Mouse (Mus musculus) limb, embryonic 10.5 days (tissue): ENCODE measurements around the gene Des. TPM values are rescaled to one million over a fixed set of nuclear protein-coding genes. Genes with fewer than 3 reads are reported as not detected.
A peak's percentile ranks its signal among the peaks of the same experiment; 100 is the strongest.

Experiments
- DNase-seq: peaks from one replicate; pipeline ENCODE4 v3.0.0-alpha.2; 2017; ENCODE audit warnings: low spot score
- H3K27ac ChIP-seq: fragments of 300-500 bp; sonication (generic); 2 replicates; pipeline ENCODE4 v1.5.1; 2016; ENCODE audit warnings: mild to moderate bottlenecking
- H3K27me3 ChIP-seq: fragments of 300-500 bp; sonication (generic); 2 replicates; pipeline ENCODE4 v1.6.1; 2016; ENCODE audit warnings: low read depth, mild to moderate bottlenecking; ENCODE audit not compliant: poor library complexity, severe bottlenecking
- H3K36me3 ChIP-seq: fragments of 300-500 bp; sonication (generic); 2 replicates; pipeline ENCODE4 v1.6.1; 2016; ENCODE audit warnings: mild to moderate bottlenecking, moderate library complexity
- H3K4me1 ChIP-seq: fragments of 300-500 bp; sonication (generic); 2 replicates; pipeline ENCODE4 v1.6.1; 2016
- H3K4me3 ChIP-seq: fragments of 300-500 bp; sonication (generic); 2 replicates; pipeline ENCODE4 v1.5.1; 2016; ENCODE audit warnings: mild to moderate bottlenecking, moderate library complexity
- H3K9me3 ChIP-seq: fragments of 300-500 bp; sonication (generic); replicated peaks from 2 replicates; pipeline ENCODE4 v1.6.1; 2016; ENCODE audit warnings: mild to moderate bottlenecking
- WGBS: fragments of 180-500 bp; shearing (Covaris S2); methylation state at CpG from one replicate; pipeline ENCODE4 v1.1.7; 2016; 5-methylcytosine and 5-hydroxymethylcytosine counted together
- polyA plus RNA-seq: library from polyadenylated mRNA; unstranded; fragments of >200 nt; fragmentation: Nextera tagmentation; extraction: Ambion mirVana; gene quantifications from 2 replicates; pipeline ENCODE4 v1.2.1, GENCODE M21; 2016

Gene Des
- polyA plus RNA-seq, 1 experiment from 2014 or later, result 6.2 TPM

GRCm38 (mm10) chr1:75337097-75337496 lies 23.0 kb upstream of the Des start:
- no peak for DNase-seq
- 65% methylated on average over 9 of the region's 9 CpGs for WGBS
- no peak overlapping the region for H3K4me3 ChIP-seq
- no peaks in the 10 kb centered on the region for H3K9me3 ChIP-seq
- H3K36me3 ChIP-seq, result no peaks in the 10 kb centered on the region
- H3K4me1 ChIP-seq, result peaks cover 42% of the 10 kb centered on the region
- peaks cover 26% of the 10 kb centered on the region for H3K27me3 ChIP-seq
- no peak overlapping the region for H3K27ac ChIP-seq

DNA sequence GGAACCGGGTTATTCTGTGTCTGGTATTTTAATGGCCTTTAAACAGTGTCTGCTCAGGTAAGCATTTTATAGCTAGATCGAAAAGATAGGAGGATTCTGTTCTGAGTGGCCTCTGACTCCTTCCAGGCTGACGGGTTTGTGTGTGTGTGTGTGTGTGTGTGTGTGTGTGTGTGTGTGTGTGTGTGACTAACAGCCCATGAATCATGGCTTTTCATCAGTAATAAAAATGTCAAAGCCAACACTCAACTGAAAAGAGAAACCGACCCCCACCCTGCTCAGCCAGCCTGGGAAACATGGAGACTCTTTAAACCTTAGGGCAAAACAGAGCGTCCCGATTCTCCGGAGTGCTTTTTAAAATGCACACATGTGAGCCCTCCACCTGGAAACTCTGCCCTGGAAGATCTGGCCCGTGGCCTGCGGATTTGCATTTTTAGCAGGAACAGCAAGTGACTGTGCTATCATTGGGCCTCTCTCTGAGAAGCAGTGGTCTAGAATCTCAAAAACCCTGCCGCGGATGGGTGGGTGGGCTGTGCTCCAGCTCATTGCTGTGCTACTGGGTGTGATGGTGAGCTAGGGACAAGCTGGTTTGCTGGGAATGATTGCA lies 21.9 kb upstream of the Des start:
- no peaks in the 10 kb centered on the region for H3K9me3 ChIP-seq
- H3K36me3 ChIP-seq, result no peaks in the 10 kb centered on the region
- H3K27ac ChIP-seq, result peak overlapping the region; percentile 76
- WGBS, result 13% methylated on average over 11 of the region's 11 CpGs
- DNase-seq, result peak; percentile 80
- H3K27me3 ChIP-seq, result peaks cover 26% of the 10 kb centered on the region
- peak overlapping the region; percentile 29 for H3K4me3 ChIP-seq
- H3K4me1 ChIP-seq, result peaks cover 49% of the 10 kb centered on the region

- H3K4me3 ChIP-seq, result no peak overlapping the region
- peak overlapping the region; percentile 76 for H3K27ac ChIP-seq
- H3K9me3 ChIP-seq, result no peaks in the 10 kb centered on the region
- WGBS, result 38% methylated on average over 9 of the region's 9 CpGs
- H3K4me1 ChIP-seq, result peaks cover 61% of the 10 kb centered on the region
- H3K27me3 ChIP-seq, result peaks cover 26% of the 10 kb centered on the region
- H3K36me3 ChIP-seq, result no peaks in the 10 kb centered on the region
- no peak for DNase-seq
These were observed 20.8 kb upstream of the Des start for GRCm38 (mm10) chr1:75339337-75339736.

DNA sequence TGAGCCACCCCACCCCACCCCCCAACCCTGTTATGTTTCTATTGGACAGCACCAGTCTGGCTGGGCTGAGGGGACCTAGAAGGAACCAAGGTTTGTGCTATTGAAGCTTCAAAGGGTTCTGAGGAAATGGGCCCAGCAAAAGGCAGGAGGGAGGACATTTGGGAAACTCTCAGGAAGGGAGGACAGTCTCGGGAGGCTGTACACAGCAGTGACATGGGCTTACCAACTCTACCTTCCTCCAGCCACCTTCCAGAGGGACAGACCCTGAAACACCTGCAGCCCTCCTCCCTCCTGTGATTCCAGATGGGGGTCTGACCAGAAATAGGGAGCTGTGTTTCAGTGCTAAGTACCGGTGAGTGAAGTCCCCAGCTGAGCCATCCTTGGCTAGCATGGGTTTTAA lies 19.6 kb upstream of the Des start:
- Histone ChIP-seq H3K4me1 (peaks cover 73% of the 10 kb centered on the region), H3K36me3 (no peaks in the 10 kb centered on the region), H3K27me3 (peaks cover 21% of the 10 kb centered on the region), H3K27ac (no peak overlapping the region), H3K4me3 (no peak overlapping the region), H3K9me3 (no peaks in the 10 kb centered on the region)
- 61% methylated on average over 2 of the region's 2 CpGs for WGBS
- no peak for DNase-seq

DNA sequence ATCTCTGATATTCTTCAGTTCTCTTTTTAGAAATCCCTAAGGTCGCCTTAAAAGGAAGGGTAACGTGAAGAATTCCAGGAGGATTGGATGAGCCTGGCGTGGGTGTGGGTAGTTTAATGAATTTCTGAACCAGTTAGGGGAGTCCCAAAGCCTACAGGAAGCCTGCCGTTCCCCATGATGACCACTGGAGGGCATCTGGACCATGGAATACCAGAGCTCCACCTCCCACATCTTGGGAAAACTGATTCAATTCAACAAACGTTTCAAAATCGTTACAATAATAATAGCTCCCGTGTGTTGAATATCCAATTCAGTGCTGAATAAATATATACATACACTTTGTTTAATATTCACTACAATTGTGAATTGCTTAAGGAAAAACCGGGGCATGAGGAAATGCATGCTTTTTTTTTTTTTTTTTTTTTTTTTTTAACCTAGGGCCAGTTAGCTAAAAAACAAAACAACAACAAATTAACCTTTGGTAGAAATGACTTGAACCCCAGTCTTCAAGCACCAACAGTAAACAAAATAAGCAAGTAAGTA lies 17.2 kb upstream of the Des start:
- H3K4me1 ChIP-seq, result peaks cover 64% of the 10 kb centered on the region
- no peak overlapping the region for H3K4me3 ChIP-seq
- no peak overlapping the region for H3K27ac ChIP-seq
- WGBS, result under 1% methylated on average over 8 of the region's 8 CpGs
- peak; percentile 68 for DNase-seq
- H3K27me3 ChIP-seq, result peaks cover 21% of the 10 kb centered on the region
- H3K9me3 ChIP-seq, result no peaks in the 10 kb centered on the region
- H3K36me3 ChIP-seq, result no peaks in the 10 kb centered on the region

GRCm38 (mm10) chr1:75344291-75345035 lies 15.7 kb upstream of the Des start:
- Histone ChIP-seq H3K36me3 (no peaks in the 10 kb centered on the region), H3K27me3 (peaks cover 15% of the 10 kb centered on the region; the same call in 1 of the 2 replicates), H3K27ac (peak overlapping the region; percentile 87), H3K4me3 (peak overlapping the region; percentile 34), H3K4me1 (peaks cover 57% of the 10 kb centered on the region), H3K9me3 (no peaks in the 10 kb centered on the region)
- DNase-seq, result peak; percentile 72
- 2% methylated on average over 15 of the region's 15 CpGs for WGBS

GRCm38 (mm10) chr1:75345036-75345935 lies 14.8 kb upstream of the Des start:
- Histone ChIP-seq H3K27ac (peak overlapping the region; percentile 87), H3K4me1 (peaks cover 55% of the 10 kb centered on the region), H3K27me3 (peaks cover 10% of the 10 kb centered on the region; the same call in 1 of the 2 replicates), H3K36me3 (no peaks in the 10 kb centered on the region), H3K9me3 (no peaks in the 10 kb centered on the region), H3K4me3 (peak overlapping the region; percentile 34)
- peak; percentile 48 for DNase-seq
- 22% methylated on average over 20 of the region's 20 CpGs for WGBS

- no peak for DNase-seq
- Histone ChIP-seq H3K36me3 (no peaks in the 10 kb centered on the region), H3K4me3 (no peak overlapping the region), H3K4me1 (peaks cover 47% of the 10 kb centered on the region), H3K9me3 (no peaks in the 10 kb centered on the region), H3K27me3 (no peaks in the 10 kb centered on the region), H3K27ac (no peak overlapping the region; the same call in 1 of the 2 replicates)
- 66% methylated on average over 5 of the region's 5 CpGs for WGBS
These were observed 12.8 kb upstream of the Des start for GRCm38 (mm10) chr1:75347279-75347678.

DNA sequence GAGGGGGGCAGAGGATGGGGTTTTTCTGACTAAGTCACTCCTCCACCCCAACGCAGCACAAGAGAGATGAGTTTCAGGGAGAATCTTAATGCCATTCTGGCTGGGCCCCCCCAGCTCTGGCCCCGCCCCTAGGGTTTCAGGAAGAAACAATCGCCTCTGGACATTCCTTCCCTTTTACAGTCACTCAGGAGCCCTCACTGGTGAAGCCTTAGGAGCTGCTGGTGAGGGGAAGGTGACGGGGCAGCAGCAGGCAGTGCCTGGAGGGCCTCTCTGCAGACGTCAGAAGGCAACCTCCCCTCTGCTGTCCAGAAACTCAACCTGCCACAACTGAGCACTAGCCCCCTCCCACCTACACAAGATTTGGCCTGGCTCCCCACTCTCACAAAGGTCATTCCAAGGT lies 10.9 kb upstream of the Des start:
- H3K4me3 ChIP-seq, result no peak overlapping the region
- no peaks in the 10 kb centered on the region for H3K9me3 ChIP-seq
- H3K27ac ChIP-seq, result peak overlapping the region; percentile 53; the same call in 1 of the 2 replicates
- no peak for DNase-seq
- no peaks in the 10 kb centered on the region for H3K27me3 ChIP-seq
- WGBS, result 41% methylated on average over 5 of the region's 5 CpGs
- H3K4me1 ChIP-seq, result peaks cover 30% of the 10 kb centered on the region
- H3K36me3 ChIP-seq, result no peaks in the 10 kb centered on the region

- Histone ChIP-seq H3K27me3 (peaks cover 47% of the 10 kb centered on the region), H3K27ac (no peak overlapping the region), H3K4me1 (peaks cover 32% of the 10 kb centered on the region), H3K4me3 (no peak overlapping the region), H3K36me3 (no peaks in the 10 kb centered on the region), H3K9me3 (no peaks in the 10 kb centered on the region)
- 89% methylated on average over 7 of the region's 7 CpGs for WGBS
- DNase-seq, result no peak
These were observed 2.9 kb upstream of the Des start for GRCm38 (mm10) chr1:75357261-75357660.

DNA sequence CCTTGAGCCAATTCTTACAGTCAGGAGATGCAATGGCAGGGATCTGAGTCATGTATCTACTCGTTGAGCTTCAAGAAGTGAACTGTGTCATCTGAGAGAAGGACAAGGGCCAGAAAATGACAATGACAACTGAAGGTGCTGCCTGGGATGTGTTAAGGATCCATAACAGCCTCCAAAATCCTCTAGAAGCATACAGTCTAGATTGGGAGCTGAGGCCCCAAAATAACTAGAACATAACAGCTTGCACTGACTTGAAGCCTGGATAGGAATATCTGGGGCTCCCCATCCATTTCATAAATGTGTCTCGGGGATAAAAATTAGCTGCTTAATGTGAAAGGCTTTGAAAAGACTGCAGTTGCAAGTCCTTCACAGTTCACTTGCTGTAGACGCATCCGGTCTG lies 2.1 kb upstream of the Des start:
- no peak overlapping the region for H3K27ac ChIP-seq
- no peaks in the 10 kb centered on the region for H3K9me3 ChIP-seq
- peaks cover 55% of the 10 kb centered on the region for H3K27me3 ChIP-seq
- no peaks in the 10 kb centered on the region for H3K36me3 ChIP-seq
- H3K4me1 ChIP-seq, result peaks cover 32% of the 10 kb centered on the region
- 91% methylated on average over 4 of the region's 4 CpGs for WGBS
- DNase-seq, result no peak
- H3K4me3 ChIP-seq, result no peak overlapping the region

- Histone ChIP-seq H3K27ac (no peak overlapping the region), H3K9me3 (no peaks in the 10 kb centered on the region), H3K27me3 (peaks cover 56% of the 10 kb centered on the region), H3K4me1 (peaks cover 32% of the 10 kb centered on the region), H3K4me3 (no peak overlapping the region), H3K36me3 (no peaks in the 10 kb centered on the region)
- 67% methylated on average over 13 of the region's 13 CpGs for WGBS
- no peak for DNase-seq
These were observed 783 bp upstream of the Des start for GRCm38 (mm10) chr1:75359346-75359745.
